In genomic region chr17:26561651-26562181, GRCm38 (mm10) we compare ENCODE assay signal across 8 mouse cellular contexts. TPM values are rescaled to one million over a fixed set of nuclear protein-coding genes. Genes with fewer than 3 reads are reported as not detected.
A peak's percentile ranks its signal among the peaks of the same experiment; 100 is the strongest.
DNase-seq lines count a peak whose midpoint lies in the region; ATAC-seq and TF ChIP-seq lines count a peak whose summit lies in the region.

Dusp1 (minus strand) TSS chr17:26562128.

- H3K4me2 ChIP-seq in embryonic facial prominence, embryonic 13.5 days = peak within 1 kb of the TSS; percentile 94
- H3K4me2 ChIP-seq in heart, postnatal 0 days (ENCODE audit: low read depth, low read length) = peak within 1 kb of the TSS; percentile 97
- H3K4me2 ChIP-seq in neural tube, embryonic 12.5 days (replicated peaks) = peak within 1 kb of the TSS; percentile 86

- TF ChIP-seq POLR2A in heart, adult 2 months (IDR thresholded peaks at IDR 0.05; ENCODE audit: insufficient read depth, low read depth, low read length) = no peak

- peak within 1 kb of the TSS; percentile 82 for H3K4me3 ChIP-seq in heart, adult 2 months
- H3K4me3 ChIP-seq in ES-E14 (ENCODE audit: insufficient read depth in 1 of 2, low read depth in 1 of 2, low read length in 2 of 2, poor library complexity in 1 of 2, severe bottlenecking in 1 of 2) = peak within 1 kb of the TSS; percentile 64 to 88
- peak within 1 kb of the TSS; percentile 83 for H3K4me3 ChIP-seq in embryonic facial prominence, embryonic 13.5 days
- peak within 1 kb of the TSS; percentile 72 for H3K4me3 ChIP-seq in heart, postnatal 0 days (ENCODE audit: low read depth, low read length)
- peak within 1 kb of the TSS; percentile 85 for H3K4me3 ChIP-seq in limb, embryonic 10.5 days
- peak within 1 kb of the TSS; percentile 89 for H3K4me3 ChIP-seq in neural tube, embryonic 12.5 days

- ATAC-seq in embryonic facial prominence, embryonic 13.5 days (ENCODE audit: insufficient number of reproducible peaks, insufficient read depth, low FRiP score, low TSS enrichment, low read depth) = peak; percentile 50; the same call in 1 of the 2 replicates
- ATAC-seq in heart, postnatal 0 days (ENCODE audit: insufficient read depth, low read depth) = peak; percentile 51
- ATAC-seq in neural tube, embryonic 12.5 days (ENCODE audit: low FRiP score, low read depth) = peak; percentile 83

- no peaks in the 10 kb centered on the region for H3K36me3 ChIP-seq in heart, adult 2 months (ENCODE audit: control insufficient read depth, insufficient read depth, low read length)
- peaks cover 10% of the 10 kb centered on the region; the same call in 1 of the 2 replicates for H3K36me3 ChIP-seq in ES-E14 (ENCODE audit: control insufficient read depth, insufficient read depth, low read length, poor library complexity, severe bottlenecking)
- H3K36me3 ChIP-seq in embryonic facial prominence, embryonic 13.5 days = peaks cover 34% of the 10 kb centered on the region
- H3K36me3 ChIP-seq in heart, postnatal 0 days (replicated peaks; ENCODE audit: control insufficient read depth, insufficient read depth, low read length) = peaks cover 20% of the 10 kb centered on the region
- peaks cover 37% of the 10 kb centered on the region for H3K36me3 ChIP-seq in limb, embryonic 10.5 days
- peaks cover 29% of the 10 kb centered on the region for H3K36me3 ChIP-seq in neural tube, embryonic 12.5 days

- peaks cover 5% of the 10 kb centered on the region for H3K4me1 ChIP-seq in heart, adult 2 months (ENCODE audit: control insufficient read depth, insufficient read depth, low read length)
- peaks cover 4 to 18% of the 10 kb centered on the region in 2 experiments; a peak in 1 of 4 replicates for H3K4me1 ChIP-seq in ES-E14 (ENCODE audit: control insufficient read depth in 2 of 2, insufficient read depth in 2 of 2, low read length in 2 of 2, poor library complexity in 1 of 2)
- peaks cover 25% of the 10 kb centered on the region for H3K4me1 ChIP-seq in embryonic facial prominence, embryonic 13.5 days
- peaks cover 20% of the 10 kb centered on the region for H3K4me1 ChIP-seq in heart, postnatal 0 days (ENCODE audit: control insufficient read depth, insufficient read depth)
- peaks cover 25% of the 10 kb centered on the region for H3K4me1 ChIP-seq in limb, embryonic 10.5 days
- peaks cover 25% of the 10 kb centered on the region for H3K4me1 ChIP-seq in neural tube, embryonic 12.5 days

- TF ChIP-seq EP300 in heart, adult 2 months (IDR thresholded peaks at IDR 0.05; ENCODE audit: insufficient read depth, low read depth, low read length) = no peak
- no peak for TF ChIP-seq EP300 in heart, postnatal 0 days (IDR thresholded peaks at IDR 0.05; ENCODE audit: low read depth)

- peak within 1 kb of the TSS; percentile 86 for H3K27ac ChIP-seq in heart, adult 2 months
- 0 out of 2 replicates have a peak within 1 kb of the TSS, but pooled peaks have one; percentile 31 for H3K27ac ChIP-seq in ES-E14 (ENCODE audit: insufficient read depth, low read depth, low read length, poor library complexity, severe bottlenecking)
- H3K27ac ChIP-seq in embryonic facial prominence, embryonic 13.5 days = peak within 1 kb of the TSS; percentile 68
- peak within 1 kb of the TSS; percentile 74 for H3K27ac ChIP-seq in heart, postnatal 0 days (ENCODE audit: low read depth)
- peak within 1 kb of the TSS; percentile 91 for H3K27ac ChIP-seq in limb, embryonic 10.5 days
- H3K27ac ChIP-seq in neural tube, embryonic 12.5 days = peak within 1 kb of the TSS; percentile 50; the same call in 1 of the 2 replicates

- H3K9ac ChIP-seq in heart, adult 2 months (ENCODE audit: low read depth, low read length) = peak within 1 kb of the TSS; percentile 84
- peak within 1 kb of the TSS; percentile 82 for H3K9ac ChIP-seq in ES-E14 (ENCODE audit: insufficient read depth, low read depth, low read length, poor library complexity, severe bottlenecking)
- H3K9ac ChIP-seq in embryonic facial prominence, embryonic 13.5 days = peak within 1 kb of the TSS; percentile 84
- peak within 1 kb of the TSS; percentile 75 for H3K9ac ChIP-seq in heart, postnatal 0 days (replicated peaks; ENCODE audit: low read depth, low read length)
- peak within 1 kb of the TSS; percentile 87 for H3K9ac ChIP-seq in neural tube, embryonic 12.5 days

- in situ Hi-C loops in ES-E14 (cut with MboI; ENCODE audit: low sequenced_read_pairs in 2 of 2, unreplicated experiment in 2 of 2) = no loop called here

- no peak for TF ChIP-seq CTCF in heart, adult 2 months (IDR thresholded peaks at IDR 0.05)
- TF ChIP-seq CTCF in heart, postnatal 0 days (IDR thresholded peaks at IDR 0.05; ENCODE audit: low read depth) = no peak

- no peaks in the 10 kb centered on the region for H3K27me3 ChIP-seq in heart, adult 2 months (ENCODE audit: control insufficient read depth, insufficient read depth, low read length)
- no peaks in the 10 kb centered on the region for H3K27me3 ChIP-seq in embryonic facial prominence, embryonic 13.5 days
- H3K27me3 ChIP-seq in heart, postnatal 0 days (ENCODE audit: control insufficient read depth, insufficient read depth, low read length) = no peaks in the 10 kb centered on the region
- H3K27me3 ChIP-seq in limb, embryonic 10.5 days (ENCODE audit: low read depth, poor library complexity, severe bottlenecking) = no peaks in the 10 kb centered on the region
- H3K27me3 ChIP-seq in neural tube, embryonic 12.5 days (replicated peaks) = no peaks in the 10 kb centered on the region

- H3K9me3 ChIP-seq in ES-E14 (ENCODE audit: control insufficient read depth, insufficient read depth, low read depth, low read length) = no peaks in the 10 kb centered on the region
- 0 out of 2 replicates have a peak, but pooled peaks cover 4% of the 10 kb centered on the region for H3K9me3 ChIP-seq in embryonic facial prominence, embryonic 13.5 days
- H3K9me3 ChIP-seq in heart, postnatal 0 days (replicated peaks; ENCODE audit: control insufficient read depth, low read length) = no peaks in the 10 kb centered on the region
- 0 out of 2 replicates have a peak, but pooled peaks cover 4% of the 10 kb centered on the region for H3K9me3 ChIP-seq in limb, embryonic 10.5 days (replicated peaks)
- no peaks in the 10 kb centered on the region; the same call in 1 of the 2 replicates for H3K9me3 ChIP-seq in neural tube, embryonic 12.5 days

- intact Hi-C loops in heart, adult 2 months (cut with DNase I) = no loop called here

- DNase-seq in heart, adult 2 months = no peak
- no peak for DNase-seq in heart, adult 9 months (ENCODE audit: low spot score in 2 of 2)
- DNase-seq in ES-E14 (ENCODE audit: low read depth, low spot score) = no peak
- DNase-seq in heart, postnatal 0 days (ENCODE audit: low spot score) = no peak
- no peak for DNase-seq in limb, embryonic 10.5 days (ENCODE audit: low spot score)
- DNase-seq in thymus, postnatal 36 days = no peak

- 2% methylated on average over 25 of the region's 25 CpGs for WGBS in heart, adult 2 months
- WGBS in embryonic facial prominence, embryonic 13.5 days = 2% methylated on average over 25 of the region's 25 CpGs
- 2% methylated on average over 25 of the region's 25 CpGs for WGBS in heart, postnatal 0 days
- 2% methylated on average over 25 of the region's 25 CpGs for WGBS in limb, embryonic 10.5 days
- WGBS in neural tube, embryonic 12.5 days = 2% methylated on average over 25 of the region's 25 CpGs

- peaks cover 11% of the 10 kb centered on the region for H3K79me2 ChIP-seq in heart, adult 2 months (replicated peaks; ENCODE audit: control insufficient read depth, insufficient read depth, low read length)

TF ChIP-seq in ES-E14, 5 proteins besides CTCF, POLR2A, EP300 and RAD21:
- TF ChIP-seq ZC3H11A (IDR thresholded peaks at IDR 0.05; ENCODE audit: borderline replicate concordance, low read depth, low read length) (no peak), CHD2 (IDR thresholded peaks at IDR 0.05; ENCODE audit: low read depth, low read length) (0 out of 2 replicates have a peak, but pooled peaks have one; percentile 6)

RNA-seq across cellular contexts. Expression of gene Dusp1, which starts in this region (rescaled TPM):
- total RNA-seq in heart, adult 2 months (2021) = 10 to 100 TPM; 61.4 to 71.3 TPM
- polyA plus RNA-seq in heart, adult 2 months (2012; rRNA removed) = 122 and 171 TPM in 2 replicates
- 20.0 and 21.2 TPM in 2 replicates for total RNA-seq in ES-E14 (2012; rRNA removed)
- polyA plus RNA-seq in embryonic facial prominence, embryonic 13.5 days (2015; fragmentation: Nextera tagmentation; extraction: Ambion mirVana) = 13.2 and 15.4 TPM in 2 replicates
- 105 and 114 TPM in 2 replicates for total RNA-seq in heart, postnatal 0 days (2014; rRNA removed; ENCODE audit: low replicate concordance)
- polyA plus RNA-seq in heart, postnatal 0 days (2015; fragmentation: Nextera tagmentation; extraction: Ambion mirVana) = 23.1 and 24.0 TPM in 2 replicates
- polyA plus RNA-seq in limb, embryonic 10.5 days (2016; fragmentation: Nextera tagmentation; extraction: Ambion mirVana) = 23.5 and 26.1 TPM in 2 replicates
- 33.6 and 36.8 TPM in 2 replicates for polyA plus RNA-seq in neural tube, embryonic 12.5 days (2016; fragmentation: Nextera tagmentation; extraction: Ambion mirVana)

Comparison
In these comparisons a context has a peak if more than half of its experiments do, and no peak if none do; other contexts are left out.
1. H3K27ac ChIP-seq: peak in every context shown above with its lines; median percentile 91 in limb, embryonic 10.5 days; 86 in heart, adult 2 months; 74 in heart, postnatal 0 days; 68 in embryonic facial prominence, embryonic 13.5 days; 50 in neural tube, embryonic 12.5 days; 31 in ES-E14.